Mouse (Mus musculus): ENCODE data around the gene Appl1. TPM values are rescaled to one million over a fixed set of nuclear protein-coding genes. Genes with fewer than 3 reads are reported as not detected.

Gene Appl1
- polyA plus RNA-seq, 1 experiment, result 5.4 TPM

DNA sequence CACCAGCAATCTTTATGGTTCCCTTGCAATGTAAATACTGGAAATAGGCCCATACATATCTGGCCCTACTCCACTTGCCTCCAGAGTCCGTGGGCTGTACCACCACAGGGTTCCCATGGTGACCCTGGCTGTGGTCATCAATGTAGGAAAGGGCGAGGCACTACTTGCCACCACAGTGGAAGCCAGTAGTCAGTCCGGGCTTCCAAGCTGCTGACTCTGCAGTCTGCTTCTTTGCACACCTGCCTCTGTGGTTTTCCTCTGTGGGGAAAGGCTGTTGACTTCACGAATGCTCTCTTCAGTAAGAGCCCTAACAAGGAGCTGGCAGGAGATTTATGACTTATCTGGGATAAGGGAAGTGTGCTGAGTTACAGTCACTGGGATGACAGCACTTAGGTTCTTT is 92.3 kb downstream of the Appl1 start:
- no peaks in the 10 kb centered on the region for H3K27me3 ChIP-seq (replicated peaks; ENCODE audit: control insufficient read depth, insufficient read depth, low read length)
- DNase-seq, result no peak
- WGBS, result 58% methylated on average over 4 of the region's 4 CpGs
- no peak overlapping the region for H3K4me3 ChIP-seq (ENCODE audit: insufficient read depth, low read depth, low read length)
- H3K27ac ChIP-seq (ENCODE audit: insufficient read depth, low read depth, low read length), result no peak overlapping the region
- H3K36me3 ChIP-seq (ENCODE audit: control insufficient read depth, insufficient read depth, low read length), result no peaks in the 10 kb centered on the region
- no peak for TF ChIP-seq CTCF (conservative IDR thresholded peaks at IDR 0.05; ENCODE audit: insufficient read depth, insufficient read length, low read depth, low read length)
- TF ChIP-seq POLR2A (IDR thresholded peaks at IDR 0.05; ENCODE audit: low read depth, low read length), result no peak
- H3K4me1 ChIP-seq (ENCODE audit: control insufficient read depth, insufficient read depth, low read length), result no peaks in the 10 kb centered on the region

Other genes with a start within 250 kb of the Appl1 start
- gene Asb14, start 76.7 kb downstream of the Appl1 start, polyA plus RNA-seq (2012; rRNA removed), result 0.12 and 0.81 TPM in 2 replicates
- gene Hesx1, start 23.2 kb upstream of the Appl1 start, polyA plus RNA-seq (2012; rRNA removed), result 0.12 and 0.19 TPM in 2 replicates
- gene Il17rd, start 67.7 kb upstream of the Appl1 start, polyA plus RNA-seq (2012; rRNA removed), result 3.3 and 3.8 TPM in 2 replicates
- 15.2 and 17.3 TPM in 2 replicates for gene Arhgef3, start 143.7 kb upstream of the Appl1 start, polyA plus RNA-seq (2012; rRNA removed)

Measured in kidney, adult 2 months (tissue).